Mouse (Mus musculus) heart, embryonic 13.5 days (tissue): ENCODE results near the gene 1700012B07Rik. TPM values are rescaled to one million over a fixed set of nuclear protein-coding genes. Genes with fewer than 3 reads are reported as not detected.

Experiments
- ATAC-seq: fragments of 200-750 bp; cut with Nextera tagmentation; 2 replicates; pipeline ENCODE4 v1.8.0; 2017; ENCODE audit warnings: moderate TSS enrichment; ENCODE audit not compliant: insufficient number of reproducible peaks, low FRiP score, low TSS enrichment; ENCODE audit errors: extremely low read depth
- H3K27ac ChIP-seq: fragments of 300-500 bp; sonication (generic); replicated peaks from 2 replicates; pipeline ENCODE4 v1.5.1; 2015; ENCODE audit warnings: moderate library complexity, mild to moderate bottlenecking, inconsistent platforms
- H3K27me3 ChIP-seq: fragments of 300-500 bp; sonication (generic); replicated peaks from 2 replicates; pipeline ENCODE4 v1.6.1; 2015; ENCODE audit warnings: mild to moderate bottlenecking, inconsistent platforms
- H3K36me3 ChIP-seq: fragments of 300-500 bp; sonication (generic); 2 replicates; pipeline ENCODE4 v1.6.1; 2015; ENCODE audit warnings: mild to moderate bottlenecking, inconsistent platforms
- H3K4me1 ChIP-seq: fragments of 300-500 bp; sonication (generic); 2 replicates; pipeline ENCODE4 v1.6.1; 2015; ENCODE audit warnings: inconsistent platforms
- H3K4me2 ChIP-seq: fragments of 300-500 bp; sonication (generic); 2 replicates; pipeline ENCODE4 v1.6.1; 2015; ENCODE audit warnings: inconsistent platforms, mild to moderate bottlenecking, moderate library complexity
- H3K4me3 ChIP-seq: fragments of 300-500 bp; sonication (generic); 2 replicates; pipeline ENCODE4 v1.5.1; 2015; ENCODE audit warnings: moderate library complexity, mild to moderate bottlenecking, inconsistent platforms
- H3K9ac ChIP-seq: fragments of 300-500 bp; sonication (generic); 2 replicates; pipeline ENCODE4 v1.6.1; 2015; ENCODE audit warnings: inconsistent platforms, mild to moderate bottlenecking, moderate library complexity
- H3K9me3 ChIP-seq: fragments of 300-500 bp; sonication (generic); 2 replicates; pipeline ENCODE4 v1.6.1; 2016; ENCODE audit warnings: inconsistent platforms
- WGBS: fragments of 180-500 bp; shearing (Covaris S2); methylation state at CpG from one replicate; pipeline ENCODE4 v1.1.7; 2015; ENCODE audit warnings: mixed read lengths; 5-methylcytosine and 5-hydroxymethylcytosine counted together
- polyA plus RNA-seq: library from polyadenylated mRNA; unstranded; fragments of >200 nt; fragmentation: Nextera tagmentation; extraction: Ambion mirVana; gene quantifications from 2 replicates; pipeline ENCODE4 v1.2.1, GENCODE M21; 2015

Gene 1700012B07Rik
- polyA plus RNA-seq, 1 experiment from 2014 or later, result not detected

- H3K27ac ChIP-seq, result no peak overlapping the region
- H3K4me3 ChIP-seq, result no peak overlapping the region
- no peaks in the 10 kb centered on the region for H3K36me3 ChIP-seq
- H3K27me3 ChIP-seq, result no peaks in the 10 kb centered on the region
- H3K9me3 ChIP-seq, result no peaks in the 10 kb centered on the region
- no peak overlapping the region for H3K9ac ChIP-seq
- ATAC-seq, result no peak
- no peaks in the 10 kb centered on the region for H3K4me1 ChIP-seq
- 65% methylated on average over 4 of the region's 4 CpGs for WGBS
- H3K4me2 ChIP-seq, result no peak overlapping the region
Measured at GRCm38 (mm10) chr11:109745210-109745609, 82.6 kb downstream of the 1700012B07Rik start.

GRCm38 (mm10) chr11:109737967-109738366 is 89.9 kb downstream of the 1700012B07Rik start:
- no peaks in the 10 kb centered on the region for H3K4me1 ChIP-seq
- no peak overlapping the region for H3K27ac ChIP-seq
- no peaks in the 10 kb centered on the region for H3K36me3 ChIP-seq
- no peak for ATAC-seq
- H3K9me3 ChIP-seq, result no peaks in the 10 kb centered on the region
- WGBS, result 60% methylated on average over 3 of the region's 3 CpGs
- H3K27me3 ChIP-seq, result no peaks in the 10 kb centered on the region
- H3K9ac ChIP-seq, result no peak overlapping the region
- no peak overlapping the region for H3K4me3 ChIP-seq
- no peak overlapping the region for H3K4me2 ChIP-seq

Other genes with a start within 250 kb of the 1700012B07Rik start
- 44.7 and 48.0 TPM in 2 replicates for gene Wipi1, start 216.1 kb downstream of the 1700012B07Rik start, polyA plus RNA-seq
- 375 and 413 TPM in 2 replicates for gene Prkar1a, start 178.6 kb downstream of the 1700012B07Rik start, polyA plus RNA-seq
- 1.6 and 2.3 TPM in 2 replicates for gene Fam20a, start 105.8 kb downstream of the 1700012B07Rik start, polyA plus RNA-seq
- 0.45 and 0.51 TPM in 2 replicates for gene Abca8b, start 167.8 kb upstream of the 1700012B07Rik start, polyA plus RNA-seq